Mouse (Mus musculus): Measurements from ENCODE around the gene Stt3a. TPM values are rescaled to one million over a fixed set of nuclear protein-coding genes. Genes with fewer than 3 reads are reported as not detected.

Stt3a gene
- polyA plus RNA-seq, 1 experiment from 2014 or later, result 93.0 TPM

DNA sequence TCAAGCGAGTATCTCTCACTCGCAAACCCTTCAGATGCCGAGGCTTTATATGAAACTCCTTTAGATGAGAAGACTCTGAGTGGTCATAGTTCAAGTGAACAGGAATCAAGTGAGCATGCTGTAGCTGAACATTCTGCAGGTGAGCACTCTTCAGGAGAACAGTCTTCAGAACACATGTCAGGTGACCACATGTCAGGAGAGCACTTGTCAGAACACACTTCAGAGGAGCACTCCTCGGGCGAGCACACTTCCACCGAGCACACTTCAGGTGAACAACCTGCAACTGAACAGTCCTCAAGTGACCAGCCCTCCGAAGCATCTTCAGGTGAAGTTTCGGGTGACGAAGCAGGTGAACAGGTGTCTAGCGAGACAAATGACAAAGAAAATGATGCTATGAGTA, 73.2 kb downstream of the Stt3a start:
- H3K9ac ChIP-seq (replicated peaks), result no peak overlapping the region
- H3K4me2 ChIP-seq, result no peak overlapping the region
- H3K9me3 ChIP-seq (replicated peaks), result no peaks in the 10 kb centered on the region
- H3K4me1 ChIP-seq, result no peaks in the 10 kb centered on the region
- no peaks in the 10 kb centered on the region for H3K27me3 ChIP-seq (replicated peaks)
- no peak for ATAC-seq (ENCODE audit: low FRiP score)
- H3K27ac ChIP-seq (replicated peaks), result no peak overlapping the region
- no peaks in the 10 kb centered on the region for H3K36me3 ChIP-seq
- no peak overlapping the region for H3K4me3 ChIP-seq (replicated peaks)
- 96% methylated on average over 10 of the region's 10 CpGs for WGBS

DNA sequence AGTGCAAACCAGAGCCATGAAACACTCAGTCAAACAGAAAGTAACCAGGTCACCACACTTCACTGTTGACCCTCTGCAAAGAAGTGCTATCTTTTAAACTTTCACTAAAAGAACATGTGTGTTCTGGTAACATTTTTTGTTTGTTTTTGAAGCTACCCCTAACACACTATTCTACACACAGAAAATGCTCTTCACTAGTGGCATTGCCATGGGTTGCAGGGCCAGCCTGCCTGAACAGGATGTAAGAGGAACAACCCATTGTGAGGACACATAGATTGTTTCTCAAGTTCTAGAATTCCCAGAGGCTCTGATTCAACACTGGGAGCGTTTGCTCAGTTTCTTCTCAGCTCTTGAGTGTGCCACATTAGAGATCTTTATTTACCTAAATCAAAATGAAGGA, 74.6 kb downstream of the Stt3a start, which contains the start of gene Acrv1:
Gene Acrv1 (plus strand): TSS at position 301 of the 400 bp plus-strand sequence.
- H3K27ac ChIP-seq (replicated peaks), result no peak within 1 kb of the TSS
- no peak for ATAC-seq (ENCODE audit: low FRiP score)
- no peaks in the 10 kb centered on the region for H3K4me1 ChIP-seq
- H3K9me3 ChIP-seq (replicated peaks), result no peaks in the 10 kb centered on the region
- no peaks in the 10 kb centered on the region for H3K27me3 ChIP-seq (replicated peaks)
- H3K9ac ChIP-seq (replicated peaks), result no peak within 1 kb of the TSS
- 68% methylated on average over 1 of the region's 1 CpGs for WGBS
- H3K4me2 ChIP-seq, result no peak within 1 kb of the TSS
- no peak within 1 kb of the TSS for H3K4me3 ChIP-seq (replicated peaks)
- H3K36me3 ChIP-seq, result no peaks in the 10 kb centered on the region

DNA sequence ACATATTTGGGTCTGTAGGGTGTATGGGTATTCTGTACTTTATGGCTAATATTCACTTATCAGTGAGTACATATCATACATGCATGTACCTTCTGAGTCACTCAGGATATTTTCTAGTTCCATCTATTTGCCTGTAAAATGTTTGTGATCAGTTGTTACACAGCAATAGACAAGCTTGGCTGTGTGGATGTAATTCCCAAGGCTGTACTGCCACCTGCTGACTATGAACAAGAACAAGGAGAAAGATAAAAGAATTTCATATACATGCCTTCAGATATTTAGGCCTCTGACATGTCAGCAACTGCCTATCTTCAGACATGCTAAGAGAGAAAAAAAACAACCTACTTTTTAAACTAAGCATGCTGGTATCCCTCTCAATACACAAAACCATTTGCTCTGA, 80.2 kb downstream of the Stt3a start:
- H3K4me1 ChIP-seq, result no peaks in the 10 kb centered on the region
- no peak for ATAC-seq (ENCODE audit: low FRiP score)

DNA sequence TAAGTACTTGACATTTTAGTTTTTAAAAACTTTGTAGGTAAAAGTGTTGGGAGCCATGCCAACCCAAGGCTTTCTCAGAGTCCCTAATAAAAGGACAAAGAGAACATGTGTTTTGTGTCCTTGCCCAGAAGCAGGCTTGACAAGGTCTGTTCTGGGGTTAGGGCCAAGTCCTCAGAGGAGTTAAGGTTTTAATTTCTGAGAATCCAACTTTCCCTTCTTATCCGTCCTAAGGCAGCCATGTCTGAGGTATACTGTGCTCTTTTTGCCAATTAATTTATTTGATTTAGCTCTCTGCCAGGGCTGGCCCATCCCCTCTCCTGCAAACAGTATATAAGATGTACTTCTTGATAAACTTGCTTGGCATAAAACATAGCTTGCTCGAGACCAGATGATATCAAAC, 86.1 kb downstream of the Stt3a start:
- no peak overlapping the region for H3K9ac ChIP-seq (replicated peaks)
- no peak overlapping the region for H3K27ac ChIP-seq (replicated peaks)
- H3K36me3 ChIP-seq, result no peaks in the 10 kb centered on the region
- 80% methylated on average over 2 of the region's 2 CpGs for WGBS
- ATAC-seq (ENCODE audit: low FRiP score), result no peak
- H3K27me3 ChIP-seq (replicated peaks), result no peaks in the 10 kb centered on the region
- H3K4me2 ChIP-seq, result no peak overlapping the region
- H3K4me3 ChIP-seq (replicated peaks), result no peak overlapping the region
- H3K9me3 ChIP-seq (replicated peaks), result no peaks in the 10 kb centered on the region
- H3K4me1 ChIP-seq, result no peaks in the 10 kb centered on the region

More for the DNA sequence above, 80.2 kb downstream of the Stt3a start:
- Histone ChIP-seq H3K36me3 (no peaks in the 10 kb centered on the region), H3K4me2 (no peak overlapping the region), H3K27me3 (replicated peaks) (no peaks in the 10 kb centered on the region), H3K4me3 (replicated peaks) (no peak overlapping the region), H3K9me3 (replicated peaks) (no peaks in the 10 kb centered on the region), H3K27ac (replicated peaks) (no peak overlapping the region), H3K9ac (replicated peaks) (no peak overlapping the region)

Other genes starting within 250 kb of the Stt3a start
- gene Gm5615, start 225.7 kb downstream of the Stt3a start, polyA plus RNA-seq (2015; fragmentation: Nextera tagmentation; extraction: Ambion mirVana), result not detected in 2 replicates
- gene Gm17689, start 185.0 kb downstream of the Stt3a start, polyA plus RNA-seq (2015; fragmentation: Nextera tagmentation; extraction: Ambion mirVana), result not detected in 2 replicates
- gene A630095E13Rik, start 124.3 kb downstream of the Stt3a start, polyA plus RNA-seq (2015; fragmentation: Nextera tagmentation; extraction: Ambion mirVana), result not detected in 2 replicates
- gene Acrv1, start 74.5 kb downstream of the Stt3a start, polyA plus RNA-seq (2015; fragmentation: Nextera tagmentation; extraction: Ambion mirVana), result not detected in 2 replicates
- 6.2 and 13.9 TPM in 2 replicates for gene Chek1, start 40.6 kb downstream of the Stt3a start, polyA plus RNA-seq (2015; fragmentation: Nextera tagmentation; extraction: Ambion mirVana)
- gene Ei24, start 29.7 kb upstream of the Stt3a start, polyA plus RNA-seq (2015; fragmentation: Nextera tagmentation; extraction: Ambion mirVana), result 118 and 120 TPM in 2 replicates
- gene Fez1, start 54.2 kb upstream of the Stt3a start, polyA plus RNA-seq (2015; fragmentation: Nextera tagmentation; extraction: Ambion mirVana), result 491 and 612 TPM in 2 replicates